Mouse (Mus musculus): Measurements from ENCODE around the gene B4galnt2.

- TF ChIP-seq CTCF (IDR thresholded peaks at IDR 0.05) (peak; percentile 23), POLR2A (IDR thresholded peaks at IDR 0.05; ENCODE audit: insufficient read depth, low read depth, low read length) (no peak), EP300 (IDR thresholded peaks at IDR 0.05; ENCODE audit: insufficient read depth, low read depth, low read length) (no peak)
Measured at GRCm38 (mm10) chr11:95959152-95959551, 44.5 kb upstream of the B4galnt2 start.

Data from heart, adult 2 months (tissue).